Mouse (Mus musculus) WW6 (cell line): ENCODE measurements around the gene Surf4.
A peak's percentile ranks its signal among the peaks of the same experiment; 100 is the strongest.

Source experiments
- DNase-seq: peaks from one replicate; pipeline ENCODE4 v3.0.0-alpha.2; 2013; ENCODE audit warnings: low read depth, low spot score

Surf4 gene

DNA sequence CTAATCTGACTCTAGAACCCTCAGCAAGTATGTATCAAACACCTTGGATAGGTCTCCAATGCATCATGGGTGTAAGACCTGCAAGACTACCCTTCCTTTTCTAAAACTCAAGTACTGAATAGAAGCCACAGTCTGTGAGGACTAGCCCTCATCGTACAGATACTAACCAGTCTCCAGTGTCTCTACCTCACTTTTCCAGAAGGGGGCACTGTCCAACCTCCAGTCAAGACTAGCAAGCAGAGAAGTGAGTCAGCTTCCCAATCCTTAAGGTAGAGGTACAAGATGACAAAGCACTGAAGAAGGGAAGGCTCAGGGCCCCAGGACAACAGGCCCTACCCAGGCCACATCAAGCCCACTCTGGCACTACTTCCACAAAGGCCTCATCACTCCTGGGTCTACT is 3.3 kb downstream of the Surf4 start:
- DNase-seq: no peak

DNA sequence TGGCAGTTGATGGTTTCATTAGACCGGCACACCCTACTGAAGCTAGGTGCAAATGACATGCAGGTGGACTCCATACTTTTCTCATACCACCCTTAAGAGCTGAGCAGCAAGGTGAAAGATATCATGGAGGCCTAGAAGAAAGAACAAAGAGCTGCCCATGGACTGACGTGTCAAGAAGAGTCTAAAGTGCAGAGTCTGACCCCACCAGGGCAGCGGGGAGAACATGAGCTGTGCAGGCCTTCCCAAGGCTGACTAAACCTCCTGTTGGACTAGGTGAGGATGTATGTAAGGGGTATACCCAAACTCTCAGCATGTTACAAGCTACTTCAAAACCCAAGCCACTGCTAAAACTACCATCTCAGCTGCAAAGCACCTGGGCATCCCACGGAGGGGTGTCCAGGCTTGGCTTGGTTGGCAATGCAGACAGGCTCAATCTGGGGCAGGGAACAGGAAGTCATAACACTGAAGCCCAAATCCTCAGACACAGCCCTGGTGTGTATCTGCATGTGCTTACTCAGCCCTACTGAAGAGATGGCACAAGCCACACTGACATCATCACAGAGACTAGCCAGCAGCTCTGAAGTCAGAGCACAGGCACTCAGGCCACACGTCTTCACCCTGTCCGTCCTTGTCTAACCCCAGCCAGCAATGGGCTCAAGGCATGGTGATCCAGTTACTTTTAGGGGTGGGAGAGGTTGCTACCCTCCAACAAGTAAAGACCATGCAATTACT is 5.8 kb downstream of the Surf4 start:
- no peak for DNase-seq

DNA sequence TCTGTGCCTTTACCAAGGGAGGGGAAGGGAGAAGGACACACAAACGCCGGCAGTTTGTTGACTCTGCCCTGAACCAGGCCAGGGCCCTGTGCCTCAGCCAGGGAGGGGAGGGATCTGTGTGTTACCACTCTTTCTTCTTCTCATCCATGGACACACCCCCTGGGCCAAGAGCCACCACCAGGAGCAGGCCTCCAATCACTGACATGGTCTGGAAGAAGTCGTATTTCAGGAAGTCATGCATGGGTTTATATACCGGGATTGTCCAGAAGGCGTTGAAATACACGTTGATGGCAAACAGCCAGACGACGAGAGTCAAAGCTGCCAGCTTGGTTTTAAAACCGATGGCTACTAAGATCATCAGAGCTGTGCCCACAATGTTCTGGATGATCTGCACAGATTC is 11.9 kb downstream of the Surf4 start:
- no peak for DNase-seq

DNA sequence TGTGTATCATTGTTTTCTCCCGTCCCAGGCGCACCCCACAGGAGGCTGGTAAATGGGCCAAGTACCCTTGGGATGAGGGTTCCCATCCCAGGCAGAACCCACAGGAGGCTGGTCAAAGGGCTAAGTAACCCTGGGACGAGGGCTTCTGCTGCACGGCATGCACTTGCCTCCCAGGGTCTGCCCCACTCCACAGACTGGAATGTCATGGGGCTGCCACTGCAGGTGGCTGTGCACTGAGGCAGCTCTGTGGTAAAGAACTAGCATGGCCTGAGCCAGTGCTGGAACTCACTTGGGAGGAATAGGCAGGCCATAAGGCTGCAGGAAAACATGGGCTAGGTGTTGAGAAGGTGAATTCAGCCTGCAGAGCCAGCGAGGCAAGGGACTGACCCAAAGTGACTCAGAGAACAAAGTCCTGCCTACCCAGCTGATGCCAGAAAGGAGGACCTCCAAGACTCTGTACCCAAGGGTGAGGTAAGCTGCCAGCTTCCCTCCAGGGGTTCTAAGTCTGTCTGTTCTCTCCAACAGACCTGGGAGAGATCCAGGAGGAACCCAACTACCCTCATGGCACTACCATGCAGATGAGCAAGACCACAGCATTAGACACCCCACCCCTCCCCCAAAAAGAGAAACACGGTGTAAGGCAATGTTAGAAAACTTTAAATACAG is 13.4 kb downstream of the Surf4 start:
- no peak for DNase-seq

DNA sequence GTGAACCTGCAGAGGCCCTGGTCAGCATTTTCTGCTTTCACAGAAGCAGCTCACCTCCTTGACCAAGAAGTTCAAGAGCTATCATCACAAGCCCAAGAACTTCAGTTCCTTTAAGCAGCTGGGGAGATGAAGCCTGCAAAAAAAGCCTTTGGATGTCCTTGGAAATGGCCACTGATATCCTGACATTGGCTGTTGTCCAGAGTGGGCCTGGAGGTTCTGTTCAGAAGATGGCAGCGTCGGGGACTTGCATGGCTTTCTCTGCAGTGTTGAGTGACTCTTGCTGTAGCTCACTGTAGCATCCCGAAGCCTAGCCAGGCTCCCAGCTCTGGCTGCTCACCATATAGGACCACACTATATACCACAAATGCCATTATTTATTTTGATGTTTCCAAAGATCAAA is 14.0 kb downstream of the Surf4 start:
- no peak for DNase-seq

- DNase-seq: no peak
Observed at GRCm38 (mm10) chr2:26916738-26917137, 17.0 kb downstream of the Surf4 start.

DNA sequence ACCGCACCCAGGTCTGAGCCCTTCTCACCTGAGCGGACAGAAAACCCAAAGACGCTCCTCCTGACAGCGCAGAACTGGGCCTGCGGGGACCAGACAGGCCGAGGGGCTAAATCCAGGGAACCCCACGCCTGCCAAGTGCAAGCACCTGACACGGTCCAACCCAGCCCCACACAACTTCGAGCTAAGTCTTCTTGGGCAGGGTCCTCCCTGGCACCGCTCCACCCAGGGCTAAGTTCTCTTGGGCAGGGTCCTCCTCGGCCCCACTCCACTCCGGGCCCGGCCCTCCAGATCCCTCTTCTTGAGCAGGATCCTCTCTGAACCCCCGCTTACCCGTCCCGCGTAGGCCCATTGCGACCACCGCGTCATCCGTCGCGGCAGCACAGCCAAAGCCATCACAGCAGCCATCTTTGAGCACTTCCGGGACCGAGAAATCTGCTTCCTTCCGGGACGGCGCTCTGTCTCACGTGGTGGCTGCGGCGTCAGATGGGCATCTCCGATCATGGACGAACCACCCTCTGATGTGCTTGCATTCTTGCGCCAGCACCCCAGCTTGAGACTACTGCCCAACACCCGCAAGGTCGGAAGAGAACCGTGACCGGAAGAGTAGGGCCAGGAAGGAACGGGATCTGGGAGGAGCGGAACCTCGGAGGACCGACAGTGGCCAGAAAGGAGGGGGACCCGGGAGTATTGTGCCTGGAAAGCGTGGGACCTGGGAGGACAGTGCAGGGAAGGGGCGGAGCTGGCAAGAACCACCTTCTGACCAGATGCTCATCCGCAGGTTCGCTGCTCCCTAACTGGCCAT is 17.6 kb downstream of the Surf4 start, which contains the start of the genes Surf2 and Surf1:
Gene Surf2 (plus strand): TSS at position 441 of the 802 bp plus-strand sequence.
Gene Surf1 (minus strand): TSS at position 604 of the 802 bp plus-strand sequence.
- DNase-seq: no peak

DNA sequence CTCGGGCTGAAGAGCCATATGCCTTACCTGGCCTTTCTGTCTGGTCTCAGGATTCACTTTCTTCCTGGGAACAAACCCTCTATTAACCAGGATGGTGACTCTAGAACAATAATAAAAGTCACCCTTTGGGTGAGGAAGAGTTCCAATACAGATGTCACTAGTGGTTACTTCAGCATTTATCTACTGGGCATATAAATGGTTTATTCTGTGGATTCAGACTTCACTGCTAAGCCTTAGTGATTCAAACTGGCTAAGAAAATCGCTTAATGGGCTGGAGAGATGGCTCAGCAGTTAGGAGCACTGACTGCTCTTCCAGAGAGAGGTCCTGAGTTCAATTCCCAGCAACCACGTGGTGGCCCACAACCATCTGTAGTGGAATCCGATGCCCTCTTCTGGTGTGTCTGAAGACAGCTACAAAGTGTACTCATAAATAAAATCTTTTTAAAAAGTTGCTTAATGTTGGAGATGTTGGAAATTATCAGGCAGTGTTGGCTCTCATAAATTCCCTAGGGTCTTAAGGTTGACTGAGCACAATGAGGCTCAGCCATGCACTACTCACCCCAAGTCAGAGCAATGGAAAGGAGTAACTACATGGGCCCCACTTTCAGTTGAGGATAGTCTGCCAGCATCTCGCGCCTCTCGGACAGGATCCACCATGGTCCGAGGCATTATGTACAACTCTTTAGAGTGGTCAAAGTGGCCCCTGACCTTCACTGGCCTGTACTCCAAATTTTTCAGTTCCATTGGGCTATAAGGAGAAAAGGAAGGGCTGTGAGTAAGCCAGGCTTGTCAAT is 19.4 kb downstream of the Surf4 start:
- DNase-seq: no peak

DNA sequence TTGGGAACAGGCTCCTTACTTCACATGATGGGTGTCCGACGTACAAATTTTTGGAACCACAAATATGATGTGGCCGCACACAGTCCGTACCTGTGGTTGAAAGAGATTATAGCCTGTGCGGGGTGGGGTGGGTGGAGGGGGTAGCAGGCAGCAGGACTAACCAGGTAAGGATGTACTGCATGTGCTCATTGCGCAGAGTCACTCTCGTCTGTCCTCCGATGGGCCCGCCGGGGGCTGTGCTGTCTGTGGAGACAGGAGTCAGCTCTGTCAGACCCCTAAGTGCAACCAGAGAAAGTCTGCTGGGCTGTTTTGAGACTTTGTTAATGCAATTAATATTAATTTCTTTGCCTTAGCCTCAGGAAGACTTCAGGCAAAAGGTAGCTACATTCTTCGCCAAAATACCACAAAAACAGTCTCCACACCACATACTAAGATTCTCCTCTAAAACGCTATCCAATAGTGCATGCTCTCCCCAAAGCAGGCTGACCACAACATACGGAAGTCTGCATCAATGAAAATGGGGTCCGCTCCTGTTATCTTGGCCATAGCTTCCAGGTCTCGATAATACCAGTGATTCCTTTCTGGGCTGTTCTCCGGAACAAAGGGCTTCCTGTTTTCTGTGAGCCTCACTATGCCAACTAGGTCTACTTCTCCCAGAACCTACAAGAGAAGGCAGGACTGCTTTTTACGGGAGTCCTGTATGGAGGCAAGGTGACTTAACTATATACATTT is 20.1 kb downstream of the Surf4 start:
- no peak for DNase-seq

- no peak for DNase-seq
Observed at GRCm38 (mm10) chr2:26912253-26912770, 21.4 kb downstream of the Surf4 start.

DNA sequence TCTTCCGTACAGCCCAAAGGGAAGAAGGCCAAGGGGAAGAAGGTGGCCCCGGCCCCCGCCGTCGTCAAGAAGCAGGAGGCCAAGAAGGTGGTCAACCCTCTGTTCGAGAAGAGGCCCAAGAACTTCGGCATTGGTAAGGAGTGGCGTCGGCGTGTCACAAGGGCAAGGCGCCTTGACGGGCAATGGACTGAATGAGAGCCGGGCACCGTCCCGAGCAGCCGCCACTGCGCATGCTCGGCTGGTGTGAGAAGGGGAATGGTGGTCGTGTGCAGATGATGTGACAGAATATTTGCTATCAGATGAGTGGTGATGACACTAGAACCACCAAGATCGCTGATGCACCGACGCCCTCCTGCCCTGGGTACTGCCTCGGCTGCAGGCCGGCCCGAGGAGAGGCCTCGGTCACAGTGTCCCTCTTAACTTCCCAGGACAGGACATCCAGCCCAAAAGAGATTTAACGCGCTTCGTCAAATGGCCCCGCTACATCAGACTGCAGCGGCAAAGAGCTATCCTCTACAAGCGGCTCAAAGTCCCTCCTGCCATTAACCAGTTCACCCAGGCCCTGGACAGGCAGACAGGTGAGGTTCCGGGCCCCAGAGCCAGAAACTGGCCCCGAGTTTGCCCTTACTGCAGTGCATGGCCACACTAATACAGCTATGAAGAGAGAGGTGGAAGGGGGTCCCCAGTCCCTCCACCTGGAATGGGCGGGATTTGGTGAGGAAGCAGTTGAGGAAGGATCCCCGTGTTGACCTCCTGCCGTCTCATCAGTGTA is 22.5 kb downstream of the Surf4 start:
- no peak for DNase-seq

GRCm38 (mm10) chr2:26910124-26910993 is 23.4 kb downstream of the Surf4 start, which contains the start of the genes Med22 and Rpl7a:
Gene Med22 (minus strand): TSS chr2:26910677.
Gene Rpl7a (plus strand): TSS chr2:26910764.
- DNase-seq: peak; percentile 91

- no peak for DNase-seq
Observed at GRCm38 (mm10) chr2:26909387-26909784, 24.3 kb downstream of the Surf4 start.

- no peak for DNase-seq
Observed at GRCm38 (mm10) chr2:26908710-26909386, 24.9 kb downstream of the Surf4 start.

GRCm38 (mm10) chr2:26907109-26907508 is 26.6 kb downstream of the Surf4 start:
- no peak for DNase-seq

DNA sequence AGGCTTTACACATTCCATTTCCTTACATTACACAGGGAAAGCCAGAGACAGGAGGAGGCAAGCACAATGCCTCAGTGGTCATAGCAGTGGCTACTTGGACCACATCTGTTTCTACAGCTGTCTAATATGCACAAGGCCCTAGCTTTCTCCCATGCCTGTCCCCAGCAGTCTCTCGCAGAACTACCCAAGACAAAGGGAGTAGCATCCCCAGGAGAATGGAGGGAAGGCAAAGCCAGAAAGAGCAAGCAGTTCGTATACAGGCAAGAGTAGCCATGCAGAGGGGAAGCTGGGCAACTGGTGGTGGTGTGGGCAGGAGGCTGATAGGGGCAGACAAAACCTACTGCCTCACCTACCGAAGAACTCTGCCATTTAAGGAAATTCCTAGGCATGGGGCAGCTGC is 27.3 kb downstream of the Surf4 start:
- DNase-seq: no peak

GRCm38 (mm10) chr2:26905936-26906335 is 27.8 kb downstream of the Surf4 start:
- no peak for DNase-seq

- no peak for DNase-seq
Observed at GRCm38 (mm10) chr2:26903311-26903710, 30.4 kb downstream of the Surf4 start.
